Mouse (Mus musculus) midbrain, embryonic 10.5 days (tissue): ENCODE data around the gene Gm10644. TPM values are rescaled to one million over a fixed set of nuclear protein-coding genes. Genes with fewer than 3 reads are reported as not detected.

Source experiments
- DNase-seq: peaks from one replicate; pipeline ENCODE4 v3.0.0-alpha.2; 2017; ENCODE audit warnings: low spot score
- H3K27ac ChIP-seq: fragments of 300-500 bp; sonication (generic); replicated peaks from 2 replicates; pipeline ENCODE4 v1.5.1; 2016; ENCODE audit warnings: mild to moderate bottlenecking
- H3K27me3 ChIP-seq: fragments of 300-500 bp; sonication (generic); 2 replicates; pipeline ENCODE4 v1.6.1; 2016; ENCODE audit warnings: low read depth, mild to moderate bottlenecking; ENCODE audit not compliant: poor library complexity, severe bottlenecking
- H3K36me3 ChIP-seq: fragments of 300-500 bp; sonication (generic); 2 replicates; pipeline ENCODE4 v1.6.1; 2016; ENCODE audit warnings: mild to moderate bottlenecking, moderate library complexity
- H3K4me1 ChIP-seq: fragments of 300-500 bp; sonication (generic); 2 replicates; pipeline ENCODE4 v1.6.1; 2016
- H3K4me3 ChIP-seq: fragments of 300-500 bp; sonication (generic); 2 replicates; pipeline ENCODE4 v1.5.1; 2016; ENCODE audit warnings: mild to moderate bottlenecking, moderate library complexity
- H3K9me3 ChIP-seq: fragments of 300-500 bp; sonication (generic); replicated peaks from 2 replicates; pipeline ENCODE4 v1.6.1; 2016; ENCODE audit warnings: mild to moderate bottlenecking
- WGBS: fragments of 180-500 bp; shearing (Covaris S2); methylation state at CpG from one replicate; pipeline ENCODE4 v1.1.7; 2016; 5-methylcytosine and 5-hydroxymethylcytosine counted together
- polyA plus RNA-seq: library from polyadenylated mRNA; unstranded; fragments of >200 nt; fragmentation: Nextera tagmentation; extraction: Ambion mirVana; gene quantifications from 2 replicates; pipeline ENCODE4 v1.2.1, GENCODE M21; 2016

The Gm10644 gene
- polyA plus RNA-seq, 1 experiment from 2014 or later: 1.0 TPM

DNA sequence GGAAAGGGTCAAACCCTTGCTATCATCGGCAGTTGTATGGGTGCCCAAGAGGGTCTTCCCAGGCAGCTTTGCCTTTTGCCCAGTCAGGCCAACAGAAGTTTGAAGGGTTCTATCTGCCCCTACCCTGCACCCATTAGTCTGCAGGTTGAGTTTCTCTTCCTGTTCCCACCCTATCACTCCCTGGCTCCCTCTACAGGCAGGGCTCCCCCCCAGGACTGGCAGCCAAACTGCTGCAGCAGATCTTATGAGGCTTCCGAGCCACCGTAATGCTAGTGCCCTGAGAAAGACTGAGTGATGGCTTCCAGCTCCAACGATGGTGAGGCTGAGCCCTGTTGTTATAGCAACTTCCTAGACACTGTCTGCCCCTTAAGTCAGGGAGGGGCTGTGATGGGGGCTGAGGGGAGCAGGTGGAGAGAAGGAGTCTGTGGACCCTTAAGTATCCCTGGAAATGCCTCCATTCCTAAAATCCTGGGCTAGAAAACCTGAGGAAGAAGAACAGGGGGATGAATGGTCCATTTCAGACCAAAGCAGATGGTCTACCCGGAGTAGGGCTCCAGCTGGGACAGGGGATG lies 21.9 kb upstream of the Gm10644 start:
- no peaks in the 10 kb centered on the region for H3K27me3 ChIP-seq
- peaks cover 44% of the 10 kb centered on the region for H3K4me1 ChIP-seq
- 87% methylated on average over 5 of the region's 5 CpGs for WGBS
- H3K36me3 ChIP-seq: peaks cover 40% of the 10 kb centered on the region
- DNase-seq: no peak
- no peak overlapping the region for H3K27ac ChIP-seq
- H3K4me3 ChIP-seq: no peak overlapping the region
- H3K9me3 ChIP-seq: no peaks in the 10 kb centered on the region

DNA sequence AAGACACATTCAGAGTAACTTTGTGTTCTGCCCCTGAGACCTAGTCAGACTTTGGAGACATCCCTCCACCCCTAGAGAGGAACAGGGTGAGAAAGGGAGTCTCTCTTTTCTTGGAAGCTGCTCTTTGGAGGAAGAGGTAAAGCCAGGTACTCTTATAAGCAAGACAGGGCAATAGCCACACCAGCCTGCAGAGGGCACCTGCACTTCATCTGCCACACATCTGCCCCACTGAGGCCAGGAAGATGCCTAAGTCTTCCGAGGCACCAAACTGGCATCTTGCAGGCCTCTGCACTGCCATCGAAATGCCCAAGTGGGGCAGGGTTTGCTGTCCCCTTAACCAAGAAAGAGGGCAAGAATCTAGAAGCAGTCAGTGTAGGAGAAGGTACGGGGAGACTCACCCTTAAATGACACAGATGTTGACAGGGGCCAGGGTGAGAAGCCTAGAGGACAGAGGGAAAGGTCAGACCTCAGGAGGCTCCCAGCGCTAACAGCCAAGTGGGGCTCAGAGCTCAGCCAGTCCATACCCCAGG lies 21.2 kb upstream of the Gm10644 start:
- Histone ChIP-seq H3K4me3 (no peak overlapping the region; the same call in 1 of the 2 replicates), H3K27ac (no peak overlapping the region), H3K4me1 (peaks cover 50% of the 10 kb centered on the region), H3K9me3 (no peaks in the 10 kb centered on the region), H3K27me3 (no peaks in the 10 kb centered on the region), H3K36me3 (peaks cover 33% of the 10 kb centered on the region)
- DNase-seq: no peak
- 94% methylated on average over 4 of the region's 4 CpGs for WGBS

DNA sequence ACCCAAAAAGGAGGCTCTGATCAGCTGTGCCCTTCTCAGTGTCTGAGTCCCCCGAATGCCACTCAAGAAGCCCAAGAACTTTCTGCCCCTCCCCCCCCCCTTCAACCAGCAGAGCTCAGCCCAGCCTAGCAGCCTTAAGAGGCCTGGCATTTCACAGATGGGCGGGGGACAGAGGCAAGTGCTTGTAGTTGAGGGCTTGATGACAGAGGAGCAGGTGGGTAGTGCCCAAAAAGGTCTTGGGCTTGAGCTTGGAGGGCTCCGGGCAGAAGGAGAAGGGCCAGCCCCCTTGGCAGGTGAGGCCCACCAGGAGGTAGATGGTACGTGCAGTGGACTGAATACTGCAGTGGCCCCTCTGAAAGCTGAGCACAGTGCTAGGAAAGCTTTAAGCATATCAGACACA lies 19.5 kb upstream of the Gm10644 start:
- no peak for DNase-seq
- no peak overlapping the region for H3K27ac ChIP-seq
- H3K36me3 ChIP-seq: peaks cover 24% of the 10 kb centered on the region
- H3K4me1 ChIP-seq: peaks cover 50% of the 10 kb centered on the region
- 85% methylated on average over 4 of the region's 4 CpGs for WGBS
- H3K9me3 ChIP-seq: no peaks in the 10 kb centered on the region
- H3K27me3 ChIP-seq: no peaks in the 10 kb centered on the region
- peak overlapping the region; percentile 89 for H3K4me3 ChIP-seq

DNA sequence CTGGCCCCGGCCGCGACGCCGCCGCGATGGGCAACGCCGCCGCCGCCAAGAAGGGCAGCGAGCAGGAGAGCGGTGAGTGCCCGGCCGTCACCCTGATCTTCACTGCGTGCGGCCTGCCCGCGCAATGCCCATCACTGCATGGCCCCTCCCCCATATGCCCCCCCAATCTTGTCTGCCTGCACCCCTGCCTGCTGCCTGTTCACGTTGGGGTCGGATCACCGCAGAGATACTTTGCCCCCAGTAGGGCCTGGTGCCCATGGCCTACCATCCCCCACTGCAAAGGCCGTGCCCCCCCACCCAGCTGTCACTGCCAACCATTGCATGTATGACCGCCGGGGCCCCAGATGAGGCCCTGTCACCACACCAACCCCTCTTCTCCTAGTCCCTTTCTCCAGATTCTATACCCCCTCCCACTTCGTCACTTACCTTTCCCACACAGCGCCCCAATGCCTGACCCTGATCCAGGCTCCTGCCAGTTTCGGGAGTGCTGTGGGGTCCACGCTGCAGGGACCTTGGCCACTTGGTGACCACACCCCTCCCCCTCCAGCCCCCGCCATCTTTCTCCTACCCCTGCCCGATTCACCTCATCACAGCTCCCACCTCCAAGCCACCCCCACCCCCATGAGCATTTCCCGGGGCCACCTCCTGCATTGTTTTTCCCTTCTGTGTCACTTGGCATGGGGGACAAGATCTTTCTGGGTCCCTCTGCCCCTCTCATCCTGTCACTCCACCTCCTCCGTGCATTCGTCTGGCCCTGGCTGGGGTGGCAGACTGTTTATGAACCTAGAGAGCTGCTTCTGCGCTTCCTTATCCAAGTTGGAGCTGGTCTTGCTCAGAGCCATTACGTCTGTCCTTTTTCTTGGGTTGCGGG lies 18.4 kb upstream of the Gm10644 start:
- DNase-seq: no peak
- 7% methylated on average over 22 of the region's 37 CpGs for whole genome bisulfite sequencing
- no peaks in the 10 kb centered on the region for H3K27me3 ChIP-seq
- H3K36me3 ChIP-seq: peaks cover 27% of the 10 kb centered on the region
- H3K4me1 ChIP-seq: peaks cover 48% of the 10 kb centered on the region
- peak overlapping the region; percentile 92 for H3K27ac ChIP-seq
- peak overlapping the region; percentile 89 for H3K4me3 ChIP-seq
- H3K9me3 ChIP-seq: no peaks in the 10 kb centered on the region

DNA sequence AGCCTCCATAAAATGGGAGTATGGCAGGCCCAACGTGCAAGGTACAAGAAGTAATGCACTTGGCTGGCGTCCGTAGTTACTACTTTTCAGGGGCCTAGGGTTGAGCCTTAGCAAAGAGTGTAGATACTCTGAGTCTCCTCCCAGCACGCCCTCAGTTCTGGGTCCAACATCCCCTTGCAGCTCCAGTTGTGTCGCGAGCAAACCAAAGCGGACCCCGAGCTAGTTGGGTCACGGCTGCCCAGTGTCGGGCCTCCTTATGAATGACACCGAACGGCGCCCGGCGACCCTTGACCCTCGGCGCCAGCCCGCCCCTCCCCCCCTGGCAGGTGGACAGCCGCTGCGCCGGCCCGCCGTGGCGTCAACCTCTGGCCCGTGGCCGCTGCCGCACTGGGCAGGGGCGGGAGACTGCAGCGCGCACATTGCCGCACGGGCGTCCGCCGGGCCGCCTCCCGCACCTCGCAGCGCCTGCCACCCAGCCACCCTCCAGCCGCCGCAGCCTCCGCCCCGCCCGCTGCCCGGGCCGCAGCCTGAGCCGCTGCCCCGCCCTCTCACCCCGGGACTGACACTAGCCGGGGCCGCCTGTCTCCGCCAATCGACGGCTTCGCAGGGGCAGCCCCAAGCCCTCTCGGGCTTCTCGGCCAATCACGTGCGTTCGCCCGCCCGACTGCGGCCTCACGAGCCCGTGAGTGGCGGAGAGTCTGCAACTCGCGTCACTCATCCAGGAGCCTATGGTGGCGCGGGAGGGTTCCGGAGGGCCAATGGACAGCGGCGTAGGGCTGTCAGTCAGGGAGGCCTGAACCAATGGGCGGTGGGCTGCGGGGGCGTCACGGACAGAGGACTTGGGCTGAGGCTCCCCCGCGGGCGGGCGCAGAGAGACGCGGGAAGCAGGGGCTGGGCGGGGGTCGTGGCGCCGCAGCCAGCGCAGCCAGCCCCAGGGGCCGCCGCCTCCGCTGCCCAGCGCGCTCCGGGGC lies 17.4 kb upstream of the Gm10644 start, which contains the start of gene Prkaca:
Gene Prkaca, plus strand, starts transcription at position 844 of the 971 bp plus-strand sequence.
- WGBS: under 1% methylated on average over 79 of the region's 94 CpGs
- H3K36me3 ChIP-seq: peaks cover 31% of the 10 kb centered on the region
- no peaks in the 10 kb centered on the region for H3K9me3 ChIP-seq
- peak; percentile 99 for DNase-seq
- no peaks in the 10 kb centered on the region for H3K27me3 ChIP-seq
- peak within 1 kb of the TSS; percentile 92 for H3K27ac ChIP-seq
- peak within 1 kb of the TSS; percentile 89 for H3K4me3 ChIP-seq
- peaks cover 39% of the 10 kb centered on the region for H3K4me1 ChIP-seq

DNA sequence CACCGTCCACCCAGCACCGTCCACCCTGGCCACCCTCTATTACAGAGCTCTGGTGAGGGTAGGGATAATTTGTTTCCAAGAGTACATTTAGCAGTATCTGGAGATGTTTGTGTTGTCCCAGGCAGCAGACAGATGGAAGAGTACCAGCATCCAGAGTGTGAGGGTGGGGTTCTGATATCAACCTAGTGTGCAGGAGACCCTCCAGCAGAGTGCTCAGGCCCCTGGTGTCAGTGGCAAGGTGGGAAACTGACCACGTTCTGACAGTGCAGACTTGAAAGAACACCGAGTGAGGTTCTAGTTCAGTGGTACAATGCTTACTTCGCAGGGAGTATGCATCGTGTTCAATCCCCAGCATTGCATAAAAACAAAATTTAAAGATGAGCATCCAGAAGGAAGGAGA lies 16.7 kb upstream of the Gm10644 start:
- Histone ChIP-seq H3K9me3 (no peaks in the 10 kb centered on the region), H3K27ac (peak overlapping the region; percentile 92), H3K27me3 (no peaks in the 10 kb centered on the region), H3K4me1 (peaks cover 31% of the 10 kb centered on the region), H3K4me3 (peak overlapping the region; percentile 89), H3K36me3 (peaks cover 38% of the 10 kb centered on the region)
- 75% methylated on average over 6 of the region's 6 CpGs for WGBS
- DNase-seq: no peak

DNA sequence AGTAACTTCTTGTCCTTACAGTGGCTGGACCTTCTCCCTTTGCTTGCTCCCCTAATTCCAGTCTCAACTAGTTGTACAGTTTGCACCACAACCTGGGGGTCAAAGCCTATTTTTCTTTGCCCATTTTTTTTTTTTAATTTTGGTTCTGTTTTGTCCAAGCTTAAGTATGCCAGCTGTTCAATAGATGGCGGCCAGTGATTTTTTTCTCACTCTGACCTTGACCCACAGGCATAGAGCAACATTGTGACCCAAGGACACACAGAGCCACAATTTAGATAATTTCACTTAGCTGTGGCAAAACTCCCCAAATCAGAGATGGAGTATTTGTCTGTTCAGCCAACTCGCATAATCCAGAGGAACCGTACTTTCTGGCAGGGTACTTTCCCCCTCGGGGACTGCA lies 16.1 kb upstream of the Gm10644 start:
- Histone ChIP-seq H3K4me1 (peaks cover 30% of the 10 kb centered on the region), H3K4me3 (0 out of 2 replicates have a peak overlapping the region, but pooled peaks have one; percentile 89), H3K9me3 (no peaks in the 10 kb centered on the region), H3K27ac (no peak overlapping the region), H3K27me3 (no peaks in the 10 kb centered on the region), H3K36me3 (peaks cover 44% of the 10 kb centered on the region)
- DNase-seq: no peak
- 88% methylated on average over 4 of the region's 4 CpGs for WGBS

DNA sequence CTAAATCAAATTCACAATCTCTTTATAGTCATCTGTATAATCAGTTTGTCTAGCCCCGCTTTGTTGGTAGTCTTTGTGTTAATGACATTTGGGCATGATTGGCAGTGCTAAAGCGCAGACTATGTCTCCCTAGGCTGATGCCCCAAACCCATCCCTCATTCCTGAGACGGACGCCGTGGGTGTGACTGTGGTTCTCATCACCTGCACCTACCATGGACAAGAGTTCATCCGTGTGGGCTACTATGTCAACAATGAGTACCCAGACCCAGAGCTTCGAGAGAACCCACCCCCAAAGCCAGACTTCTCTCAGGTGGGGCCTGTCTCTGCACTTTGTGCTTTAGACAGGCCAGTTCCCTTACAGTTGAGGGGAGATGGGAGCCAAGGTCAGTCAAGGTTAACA lies 12.7 kb upstream of the Gm10644 start:
- Histone ChIP-seq H3K27ac (no peak overlapping the region), H3K36me3 (peaks cover 68% of the 10 kb centered on the region)
- WGBS: 95% methylated on average over 7 of the region's 7 CpGs

DNA sequence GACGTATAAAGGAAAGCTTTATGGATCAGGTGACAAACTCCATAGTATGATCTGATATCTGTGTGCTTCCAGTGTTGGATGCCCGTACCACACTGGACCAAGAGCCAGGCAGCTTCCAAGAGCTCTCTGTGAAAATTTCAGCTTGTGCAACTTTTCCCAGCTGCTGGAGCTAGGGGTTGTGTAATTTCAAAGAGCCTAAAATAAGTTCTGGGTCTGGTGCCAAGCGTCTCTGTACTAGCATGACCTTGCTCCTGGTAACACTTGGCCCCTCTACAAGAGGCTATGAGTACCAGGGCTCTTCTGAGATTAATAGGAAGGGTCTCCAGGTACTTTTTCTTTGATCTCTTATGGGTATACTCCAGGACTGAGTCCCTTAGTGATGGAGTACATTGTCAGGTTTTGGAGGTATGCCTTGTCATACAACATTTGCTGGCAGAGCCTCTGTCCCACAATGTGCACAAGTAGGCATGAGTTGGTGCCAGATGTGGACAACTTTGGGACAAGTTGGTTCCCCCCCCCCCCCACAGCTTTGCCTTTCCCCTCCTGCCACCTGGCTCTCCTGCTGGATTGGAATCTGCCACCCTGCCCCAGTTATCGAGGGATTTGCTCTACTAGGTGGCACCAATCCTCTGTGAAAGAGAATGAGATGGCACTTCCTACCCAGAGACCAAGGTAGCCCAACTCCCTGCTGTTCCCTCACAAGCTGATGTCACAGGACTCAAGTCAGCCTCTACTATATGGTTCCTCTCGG lies 9.2 kb upstream of the Gm10644 start:
- Histone ChIP-seq H3K36me3 (peaks cover 78% of the 10 kb centered on the region), H3K27ac (no peak overlapping the region), H3K4me1 (no peaks in the 10 kb centered on the region), H3K9me3 (no peaks in the 10 kb centered on the region), H3K4me3 (no peak overlapping the region), H3K27me3 (no peaks in the 10 kb centered on the region)
- no peak for DNase-seq
- 91% methylated on average over 5 of the region's 5 CpGs for WGBS

More for the DNA sequence above, 12.7 kb upstream of the Gm10644 start:
- no peak for DNase-seq
- H3K9me3 ChIP-seq: no peaks in the 10 kb centered on the region
- H3K27me3 ChIP-seq: no peaks in the 10 kb centered on the region
- H3K4me3 ChIP-seq: no peak overlapping the region
- H3K4me1 ChIP-seq: peaks cover 13% of the 10 kb centered on the region

DNA sequence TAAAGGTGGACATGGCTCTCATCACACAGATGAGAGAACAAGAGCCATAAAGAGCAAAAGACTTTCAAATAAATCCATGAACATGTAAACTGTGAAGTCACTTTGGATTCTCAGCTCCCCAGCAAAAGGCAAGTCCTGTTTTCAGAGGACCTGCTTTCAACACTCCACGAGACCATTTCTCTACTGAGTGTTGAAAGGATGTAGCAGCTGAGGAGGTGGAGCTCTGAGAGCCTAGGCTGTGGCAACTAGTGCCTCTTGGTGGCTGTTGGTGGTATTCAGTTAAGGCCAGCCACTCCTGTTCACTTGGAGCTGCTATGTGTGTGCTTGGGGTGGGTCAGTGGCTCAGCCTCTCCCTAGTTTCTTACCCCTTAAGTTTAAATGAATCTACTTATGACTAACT lies 1.8 kb upstream of the Gm10644 start:
- no peak for DNase-seq
- 36% methylated on average over 1 of the region's 1 CpGs for WGBS
- Histone ChIP-seq H3K4me3 (peak overlapping the region; percentile 81), H3K4me1 (peaks cover 21% of the 10 kb centered on the region), H3K27me3 (no peaks in the 10 kb centered on the region), H3K9me3 (no peaks in the 10 kb centered on the region), H3K27ac (no peak overlapping the region; the same call in 1 of the 2 replicates), H3K36me3 (peaks cover 29% of the 10 kb centered on the region)

DNA sequence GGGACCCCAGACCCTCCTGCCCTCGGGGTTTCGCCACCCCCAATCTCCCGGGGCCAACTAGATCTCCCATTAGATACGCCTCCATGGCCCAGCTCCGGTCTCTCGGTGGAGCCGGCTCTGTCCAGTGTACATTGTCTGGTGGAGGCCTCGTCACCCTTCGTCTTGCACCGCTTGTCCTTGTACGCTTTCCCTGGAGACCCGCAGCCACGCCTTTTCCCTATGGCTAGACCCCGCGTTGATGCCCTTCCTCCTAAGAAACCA lies 883 bp upstream of the Gm10644 start:
- 5% methylated on average over 15 of the region's 15 CpGs for WGBS

DNA sequence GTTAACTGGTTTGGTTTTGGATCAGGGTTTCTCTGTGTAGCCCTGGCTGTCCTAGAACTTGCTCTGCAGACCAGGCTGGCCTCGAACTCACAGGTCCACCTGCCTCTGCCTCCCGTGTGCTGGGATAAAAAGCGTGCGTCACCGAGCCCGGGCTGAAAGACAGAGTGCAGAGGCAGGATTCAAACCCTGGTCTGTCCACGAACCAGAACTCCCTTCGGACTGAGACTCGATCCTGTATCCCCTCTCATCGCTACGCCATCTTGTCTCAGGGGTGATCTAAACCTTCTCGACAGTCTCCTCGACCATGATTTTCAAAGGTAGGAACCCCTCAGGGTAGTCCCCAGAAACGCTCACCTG lies 278 bp downstream of the Gm10644 start:
- WGBS: 2% methylated on average over 14 of the region's 14 CpGs
- peak overlapping the region; percentile 78 for H3K27ac ChIP-seq
- no peak for DNase-seq

More for the DNA sequence above, 883 bp upstream of the Gm10644 start:
- peak overlapping the region; percentile 81 for H3K4me3 ChIP-seq
- DNase-seq: no peak
- H3K27me3 ChIP-seq: no peaks in the 10 kb centered on the region
- peaks cover 21% of the 10 kb centered on the region for H3K4me1 ChIP-seq
- no peaks in the 10 kb centered on the region for H3K9me3 ChIP-seq
- H3K27ac ChIP-seq: peak overlapping the region; percentile 78
- peaks cover 25% of the 10 kb centered on the region for H3K36me3 ChIP-seq

More for the DNA sequence above, 278 bp downstream of the Gm10644 start:
- Histone ChIP-seq H3K9me3 (no peaks in the 10 kb centered on the region), H3K36me3 (peaks cover 15% of the 10 kb centered on the region), H3K4me3 (peak overlapping the region; percentile 81), H3K4me1 (peaks cover 21% of the 10 kb centered on the region), H3K27me3 (no peaks in the 10 kb centered on the region)
